Mouse (Mus musculus): Measurements from ENCODE around the gene Rcn3. TPM values are rescaled to one million over a fixed set of nuclear protein-coding genes. Genes with fewer than 3 reads are reported as not detected.

Rcn3 gene
- polyA plus RNA-seq, 1 experiment: 277 TPM

GRCm38 (mm10) chr7:45073949-45074348 lies 18.1 kb downstream of the Rcn3 start:
- DNase-seq (ENCODE audit: low spot score): no peak

- DNase-seq (ENCODE audit: low spot score): no peak
Measured at GRCm38 (mm10) chr7:45073171-45073707, 18.8 kb downstream of the Rcn3 start.

- no peak for DNase-seq (ENCODE audit: low spot score)
Measured at GRCm38 (mm10) chr7:45072230-45072629, 19.8 kb downstream of the Rcn3 start.

- no peak for DNase-seq (ENCODE audit: low spot score)
Measured at GRCm38 (mm10) chr7:45069671-45070070, 22.4 kb downstream of the Rcn3 start.

GRCm38 (mm10) chr7:45068000-45068318 lies 24.1 kb downstream of the Rcn3 start:
- no peak for DNase-seq (ENCODE audit: low spot score)

GRCm38 (mm10) chr7:45067190-45067999 lies 24.6 kb downstream of the Rcn3 start:
- DNase-seq (ENCODE audit: low spot score): no peak

GRCm38 (mm10) chr7:45062239-45062835 lies 29.7 kb downstream of the Rcn3 start, which contains the start of the genes Nosip and Prrg2:
TSS of gene Nosip (plus strand) at chr7:45062429.
TSS of gene Prrg2 (minus strand) at chr7:45062677.
- DNase-seq (ENCODE audit: low spot score): peak; percentile 80

- DNase-seq (ENCODE audit: low spot score): peak; percentile 56
Measured at GRCm38 (mm10) chr7:45061532-45062075, 30.4 kb downstream of the Rcn3 start.

- DNase-seq (ENCODE audit: low spot score): no peak
Measured at GRCm38 (mm10) chr7:45060632-45061122, 31.3 kb downstream of the Rcn3 start.

- no peak for DNase-seq (ENCODE audit: low spot score)
Measured at GRCm38 (mm10) chr7:45058607-45059571, 33.1 kb downstream of the Rcn3 start.

- DNase-seq (ENCODE audit: low spot score): no peak
Measured at GRCm38 (mm10) chr7:45056972-45057348, 35.1 kb downstream of the Rcn3 start.

- no peak for DNase-seq (ENCODE audit: low spot score)
Measured at GRCm38 (mm10) chr7:45056329-45056971, 35.6 kb downstream of the Rcn3 start.

GRCm38 (mm10) chr7:45053931-45054510 lies 38.0 kb downstream of the Rcn3 start:
- DNase-seq (ENCODE audit: low spot score): peak; percentile 75

GRCm38 (mm10) chr7:45053117-45053930 lies 38.7 kb downstream of the Rcn3 start:
- peak; percentile 77 for DNase-seq (ENCODE audit: low spot score)

- DNase-seq (ENCODE audit: low spot score): no peak
Measured at GRCm38 (mm10) chr7:45052862-45053116, 39.2 kb downstream of the Rcn3 start, which contains the start of gene Prr12. TSS of gene Prr12 (minus strand) at chr7:45052881.

GRCm38 (mm10) chr7:45052181-45052861 lies 39.7 kb downstream of the Rcn3 start:
- DNase-seq (ENCODE audit: low spot score): peak; percentile 52

- DNase-seq (ENCODE audit: low spot score): no peak
Measured at GRCm38 (mm10) chr7:45051601-45051974, 40.4 kb downstream of the Rcn3 start.

- no peak for DNase-seq (ENCODE audit: low spot score)
Measured at GRCm38 (mm10) chr7:45050945-45051600, 40.9 kb downstream of the Rcn3 start.

Measured in urinary bladder, adult 2 months (tissue).